Mouse (Mus musculus) ES-E14 (cell line): ENCODE data around the gene Efcab14.

Experiments used
- CHD2 ChIP-seq: IDR thresholded peaks from 2 replicates; pipeline ENCODE4 v1.6.1; 2014; ENCODE audit warnings: mild to moderate bottlenecking, low read depth, low read length, inconsistent platforms
- HCFC1 ChIP-seq: IDR thresholded peaks from 2 replicates; pipeline ENCODE4 v1.6.1; 2012; ENCODE audit warnings: low read length, inconsistent platforms, borderline replicate concordance; ENCODE audit not compliant: insufficient read depth
- MAFK ChIP-seq: IDR thresholded peaks from 2 replicates; pipeline ENCODE4 v1.6.1; 2014; ENCODE audit warnings: mild to moderate bottlenecking, low read depth, low read length, inconsistent platforms; ENCODE audit not compliant: insufficient read depth
- ZC3H11A ChIP-seq: IDR thresholded peaks from 2 replicates; pipeline ENCODE4 v1.6.1; 2012; ENCODE audit warnings: low read depth, mild to moderate bottlenecking, inconsistent platforms, low read length, borderline replicate concordance
- ZNF384 ChIP-seq: IDR thresholded peaks from 2 replicates; pipeline ENCODE4 v1.6.1; 2012; ENCODE audit warnings: low read depth, low read length, inconsistent platforms

DNA sequence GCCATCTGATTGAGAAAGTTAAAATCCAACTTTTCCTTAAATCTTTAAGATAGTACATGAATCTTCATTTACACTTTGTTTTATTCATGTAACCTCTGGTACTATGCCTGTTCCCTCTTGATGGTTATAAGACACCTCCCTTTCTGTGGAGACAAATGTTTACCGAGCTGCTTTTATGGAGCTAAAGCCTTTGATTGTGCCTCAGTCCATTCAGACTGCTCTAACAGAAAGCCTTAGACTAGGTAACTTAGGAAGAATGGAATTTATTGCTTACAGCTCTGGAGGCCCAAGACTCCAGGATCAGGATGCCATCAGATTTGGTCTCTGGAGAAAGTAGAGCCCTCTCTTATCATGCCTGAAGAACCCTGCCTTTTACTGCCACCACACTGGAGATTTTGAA, 10.6 kb downstream of the Efcab14 start:
- no peak for TF ChIP-seq ZNF384
- TF ChIP-seq ZC3H11A, result no peak
- TF ChIP-seq HCFC1, result no peak
- TF ChIP-seq MAFK, result no peak
- TF ChIP-seq CHD2, result no peak
